Mouse (Mus musculus): ENCODE measurements around the gene St3gal2. TPM values are rescaled to one million over a fixed set of nuclear protein-coding genes. Genes with fewer than 3 reads are reported as not detected.

St3gal2 gene
- 41.6 and 44.2 TPM in 2 replicates for polyA plus RNA-seq (2016; fragmentation: Nextera tagmentation; extraction: Ambion mirVana)

- Histone ChIP-seq H3K4me1 (replicated peaks) (peaks cover 30% of the 10 kb centered on the region), H3K27me3 (no peaks in the 10 kb centered on the region), H3K4me3 (replicated peaks) (peak within 1 kb of the TSS; percentile 84), H3K9me3 (no peaks in the 10 kb centered on the region), H3K27ac (peak within 1 kb of the TSS; percentile 86), H3K36me3 (peaks cover 3% of the 10 kb centered on the region; the same call in 1 of the 2 replicates), H3K4me2 (peak within 1 kb of the TSS; percentile 90), H3K9ac (replicated peaks) (peak within 1 kb of the TSS; percentile 95)
- 1% methylated on average over 20 of the region's 36 CpGs for WGBS
- ATAC-seq (ENCODE audit: insufficient number of reproducible peaks, insufficient read depth, low FRiP score, low TSS enrichment, low read depth): peak; percentile 98
Measured at GRCm38 (mm10) chr8:110919341-110920031, at the start of gene St3gal2. Gene St3gal2 (plus strand): TSS chr8:110919922.

GRCm38 (mm10) chr8:110870501-110870900 is 49.2 kb upstream of the St3gal2 start:
- no peak overlapping the region for H3K9ac ChIP-seq (replicated peaks)
- H3K4me3 ChIP-seq (replicated peaks): no peak overlapping the region
- no peak for ATAC-seq (ENCODE audit: insufficient number of reproducible peaks, insufficient read depth, low FRiP score, low TSS enrichment, low read depth)
- H3K4me1 ChIP-seq (replicated peaks): no peaks in the 10 kb centered on the region
- no peaks in the 10 kb centered on the region for H3K27me3 ChIP-seq
- no peaks in the 10 kb centered on the region for H3K9me3 ChIP-seq
- H3K4me2 ChIP-seq: no peak overlapping the region
- WGBS: 99% methylated on average over 2 of the region's 2 CpGs
- H3K27ac ChIP-seq: no peak overlapping the region
- H3K36me3 ChIP-seq: peaks cover 98% of the 10 kb centered on the region

- Histone ChIP-seq H3K4me3 (replicated peaks) (no peak overlapping the region), H3K4me2 (no peak overlapping the region), H3K36me3 (peaks cover 99% of the 10 kb centered on the region), H3K27me3 (no peaks in the 10 kb centered on the region), H3K27ac (no peak overlapping the region), H3K4me1 (replicated peaks) (no peaks in the 10 kb centered on the region), H3K9ac (replicated peaks) (no peak overlapping the region), H3K9me3 (no peaks in the 10 kb centered on the region)
- ATAC-seq (ENCODE audit: insufficient number of reproducible peaks, insufficient read depth, low FRiP score, low TSS enrichment, low read depth): no peak
- WGBS: 82% methylated on average over 4 of the region's 4 CpGs
Measured at GRCm38 (mm10) chr8:110877862-110878261, 41.9 kb upstream of the St3gal2 start.

DNA sequence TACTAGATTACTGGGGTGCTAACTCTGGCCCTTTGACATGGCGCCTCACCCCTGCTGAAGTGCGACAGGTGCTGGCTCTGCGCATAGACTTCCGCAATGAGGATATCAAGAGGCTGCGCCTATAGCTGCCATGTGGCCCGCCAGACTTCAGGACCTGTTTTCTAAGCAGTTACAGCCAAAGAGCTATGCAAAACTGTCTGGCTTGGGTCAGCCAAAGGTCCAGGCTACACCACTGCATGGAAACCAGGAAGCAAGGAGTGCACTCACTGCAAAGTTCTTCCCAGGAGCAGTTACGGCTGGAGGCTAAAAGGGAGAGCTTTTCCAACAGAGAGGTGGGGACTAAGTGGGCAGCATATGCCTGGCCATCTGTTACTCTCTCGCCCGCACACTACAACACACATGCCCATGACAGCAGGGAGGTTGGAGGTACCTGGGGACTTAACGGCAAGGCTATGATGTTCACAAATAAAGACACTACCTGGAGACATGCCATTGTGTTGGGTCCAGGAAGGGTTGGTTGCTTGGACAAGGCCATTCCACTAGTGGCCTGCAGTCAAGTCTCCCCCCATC is 37.9 kb upstream of the St3gal2 start:
- Histone ChIP-seq H3K9me3 (no peaks in the 10 kb centered on the region), H3K27ac (no peak overlapping the region), H3K9ac (replicated peaks) (no peak overlapping the region), H3K4me1 (replicated peaks) (no peaks in the 10 kb centered on the region), H3K4me2 (no peak overlapping the region), H3K4me3 (replicated peaks) (no peak overlapping the region), H3K36me3 (peaks cover 99% of the 10 kb centered on the region), H3K27me3 (no peaks in the 10 kb centered on the region)
- no peak for ATAC-seq (ENCODE audit: insufficient number of reproducible peaks, insufficient read depth, low FRiP score, low TSS enrichment, low read depth)
- WGBS: 94% methylated on average over 10 of the region's 10 CpGs

GRCm38 (mm10) chr8:110883824-110884223 is 35.9 kb upstream of the St3gal2 start:
- no peak overlapping the region for H3K4me2 ChIP-seq
- H3K9me3 ChIP-seq: no peaks in the 10 kb centered on the region
- WGBS: 96% methylated on average over 18 of the region's 18 CpGs
- no peak overlapping the region for H3K9ac ChIP-seq (replicated peaks)
- H3K27ac ChIP-seq: no peak overlapping the region
- no peak for ATAC-seq (ENCODE audit: insufficient number of reproducible peaks, insufficient read depth, low FRiP score, low TSS enrichment, low read depth)
- H3K36me3 ChIP-seq: peaks cover 99% of the 10 kb centered on the region
- no peak overlapping the region for H3K4me3 ChIP-seq (replicated peaks)
- H3K27me3 ChIP-seq: no peaks in the 10 kb centered on the region
- no peaks in the 10 kb centered on the region for H3K4me1 ChIP-seq (replicated peaks)

DNA sequence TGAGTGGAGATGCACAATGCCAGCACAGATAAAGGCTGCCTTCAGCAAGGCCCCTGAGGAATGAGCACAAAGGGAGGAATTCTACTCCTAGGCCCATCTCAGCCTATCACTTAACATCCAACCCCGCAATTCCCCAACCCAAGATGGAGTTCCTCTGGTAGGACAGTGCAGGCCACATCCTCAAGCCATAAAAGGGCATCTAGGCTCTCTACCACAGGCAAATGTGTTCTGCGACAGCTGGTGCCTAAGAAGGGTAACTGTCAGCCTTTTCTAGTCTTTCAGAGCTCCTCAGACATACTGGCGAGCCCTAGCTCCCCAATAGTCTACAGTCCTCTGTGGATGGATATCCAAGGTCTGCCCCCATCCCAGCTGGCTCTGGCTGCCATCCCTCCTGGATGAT is 33.1 kb upstream of the St3gal2 start:
- 91% methylated on average over 3 of the region's 3 CpGs for WGBS
- H3K4me3 ChIP-seq (replicated peaks): no peak overlapping the region
- H3K4me2 ChIP-seq: no peak overlapping the region
- peaks cover 88% of the 10 kb centered on the region for H3K36me3 ChIP-seq
- no peak overlapping the region for H3K9ac ChIP-seq (replicated peaks)
- no peaks in the 10 kb centered on the region for H3K4me1 ChIP-seq (replicated peaks)
- H3K27me3 ChIP-seq: no peaks in the 10 kb centered on the region
- no peaks in the 10 kb centered on the region for H3K9me3 ChIP-seq
- no peak overlapping the region for H3K27ac ChIP-seq
- ATAC-seq (ENCODE audit: insufficient number of reproducible peaks, insufficient read depth, low FRiP score, low TSS enrichment, low read depth): no peak

- H3K27me3 ChIP-seq: no peaks in the 10 kb centered on the region
- H3K4me2 ChIP-seq: no peak overlapping the region
- H3K9me3 ChIP-seq: no peaks in the 10 kb centered on the region
- no peak overlapping the region for H3K9ac ChIP-seq (replicated peaks)
- WGBS: 92% methylated on average over 10 of the region's 10 CpGs
- no peak overlapping the region for H3K27ac ChIP-seq
- H3K36me3 ChIP-seq: peaks cover 86% of the 10 kb centered on the region
- H3K4me3 ChIP-seq (replicated peaks): no peak overlapping the region
- no peaks in the 10 kb centered on the region for H3K4me1 ChIP-seq (replicated peaks)
- no peak for ATAC-seq (ENCODE audit: insufficient number of reproducible peaks, insufficient read depth, low FRiP score, low TSS enrichment, low read depth)
Measured at GRCm38 (mm10) chr8:110887551-110887950, 32.2 kb upstream of the St3gal2 start.

GRCm38 (mm10) chr8:110888441-110888840 is 31.3 kb upstream of the St3gal2 start:
- Histone ChIP-seq H3K4me3 (replicated peaks) (no peak overlapping the region), H3K4me2 (no peak overlapping the region), H3K4me1 (replicated peaks) (no peaks in the 10 kb centered on the region), H3K36me3 (peaks cover 84% of the 10 kb centered on the region), H3K9me3 (no peaks in the 10 kb centered on the region), H3K9ac (replicated peaks) (no peak overlapping the region), H3K27ac (0 out of 2 replicates have a peak overlapping the region, but pooled peaks have one; percentile 23), H3K27me3 (no peaks in the 10 kb centered on the region)
- ATAC-seq (ENCODE audit: insufficient number of reproducible peaks, insufficient read depth, low FRiP score, low TSS enrichment, low read depth): no peak
- 93% methylated on average over 8 of the region's 8 CpGs for WGBS

DNA sequence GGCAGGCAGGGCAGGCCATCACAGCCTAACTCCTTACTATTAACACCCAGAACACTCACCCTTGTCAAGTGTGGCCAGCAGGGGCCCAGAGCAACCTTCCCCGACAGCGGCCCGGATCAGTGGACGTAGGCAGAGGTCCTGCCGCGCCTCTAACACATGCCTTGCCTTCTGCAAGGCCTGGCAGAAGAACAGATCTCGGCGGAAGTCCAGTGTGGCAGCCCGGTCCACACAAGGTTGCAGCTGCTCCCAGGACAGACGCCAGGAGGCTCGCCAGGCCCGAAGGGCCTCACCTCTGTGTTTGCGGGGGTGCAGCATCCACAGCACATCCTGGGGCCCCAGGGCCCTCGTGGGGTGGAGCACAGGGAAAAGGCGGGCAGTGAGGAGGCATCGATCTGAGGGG is 30.9 kb upstream of the St3gal2 start:
- 0 out of 2 replicates have a peak overlapping the region, but pooled peaks have one; percentile 23 for H3K27ac ChIP-seq
- 87% methylated on average over 16 of the region's 16 CpGs for WGBS
- no peak for ATAC-seq (ENCODE audit: insufficient number of reproducible peaks, insufficient read depth, low FRiP score, low TSS enrichment, low read depth)
- H3K4me2 ChIP-seq: no peak overlapping the region
- no peaks in the 10 kb centered on the region for H3K9me3 ChIP-seq
- no peak overlapping the region for H3K4me3 ChIP-seq (replicated peaks)
- no peaks in the 10 kb centered on the region for H3K4me1 ChIP-seq (replicated peaks)
- H3K27me3 ChIP-seq: no peaks in the 10 kb centered on the region
- H3K9ac ChIP-seq (replicated peaks): no peak overlapping the region
- H3K36me3 ChIP-seq: peaks cover 84% of the 10 kb centered on the region

GRCm38 (mm10) chr8:110889904-110890470 is 29.7 kb upstream of the St3gal2 start:
- Histone ChIP-seq H3K27ac (no peak overlapping the region), H3K4me2 (no peak overlapping the region), H3K27me3 (no peaks in the 10 kb centered on the region), H3K9ac (replicated peaks) (no peak overlapping the region), H3K4me1 (replicated peaks) (no peaks in the 10 kb centered on the region), H3K9me3 (no peaks in the 10 kb centered on the region), H3K4me3 (replicated peaks) (no peak overlapping the region), H3K36me3 (peaks cover 84% of the 10 kb centered on the region)
- WGBS: 80% methylated on average over 12 of the region's 12 CpGs
- no peak for ATAC-seq (ENCODE audit: insufficient number of reproducible peaks, insufficient read depth, low FRiP score, low TSS enrichment, low read depth)

DNA sequence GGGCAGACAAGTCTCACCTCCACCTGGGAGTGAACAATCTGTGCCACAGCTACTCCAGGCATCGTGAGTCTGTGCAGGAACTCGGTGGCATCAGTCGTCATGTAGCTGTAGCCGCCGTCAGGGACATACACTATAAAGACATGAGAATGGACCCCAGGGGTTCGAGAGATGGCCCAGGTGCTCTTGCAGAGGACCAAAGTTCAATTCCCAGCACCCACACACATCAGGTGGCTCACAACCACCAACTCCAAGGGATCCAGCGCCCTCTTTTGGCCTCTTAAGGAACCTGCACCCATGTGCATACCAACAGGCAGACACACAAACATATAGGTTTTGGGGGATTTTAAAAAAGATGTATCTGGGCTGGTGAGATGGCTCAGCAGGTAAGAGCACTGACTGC is 27.7 kb upstream of the St3gal2 start:
- no peaks in the 10 kb centered on the region for H3K9me3 ChIP-seq
- H3K4me1 ChIP-seq (replicated peaks): no peaks in the 10 kb centered on the region
- no peaks in the 10 kb centered on the region for H3K27me3 ChIP-seq
- WGBS: 87% methylated on average over 7 of the region's 7 CpGs
- peaks cover 72% of the 10 kb centered on the region for H3K36me3 ChIP-seq
- H3K27ac ChIP-seq: no peak overlapping the region
- no peak overlapping the region for H3K4me3 ChIP-seq (replicated peaks)
- ATAC-seq (ENCODE audit: insufficient number of reproducible peaks, insufficient read depth, low FRiP score, low TSS enrichment, low read depth): no peak
- H3K9ac ChIP-seq (replicated peaks): no peak overlapping the region
- no peak overlapping the region for H3K4me2 ChIP-seq
